Mouse (Mus musculus) intestine, embryonic 16.5 days (tissue): ENCODE data around the gene Lhfpl5. TPM values are rescaled to one million over a fixed set of nuclear protein-coding genes. Genes with fewer than 3 reads are reported as not detected.

Experiments used
- ATAC-seq: fragments of 200-750 bp; cut with Nextera tagmentation; 2 replicates; pipeline ENCODE4 v1.8.0; 2017; ENCODE audit warnings: moderate TSS enrichment, moderate library complexity
- H3K27ac ChIP-seq: fragments of 300-500 bp; sonication (generic); 2 replicates; pipeline ENCODE4 v1.5.1; 2014; ENCODE audit warnings: mild to moderate bottlenecking, low read length
- H3K27me3 ChIP-seq: fragments of 300-500 bp; sonication (generic); replicated peaks from 2 replicates; pipeline ENCODE4 v1.6.1; 2014; ENCODE audit warnings: low read length, control low read depth, mixed read lengths; ENCODE audit not compliant: control insufficient read depth, insufficient read depth
- H3K36me3 ChIP-seq: fragments of 300-500 bp; sonication (generic); 2 replicates; pipeline ENCODE4 v1.6.1; 2014; ENCODE audit warnings: low read length, control low read depth; ENCODE audit not compliant: control insufficient read depth, insufficient read depth
- H3K4me1 ChIP-seq: fragments of 300-500 bp; sonication (generic); 2 replicates; pipeline ENCODE4 v1.6.1; 2014; ENCODE audit warnings: low read length, control low read depth, mixed read lengths; ENCODE audit not compliant: control insufficient read depth, insufficient read depth
- H3K4me2 ChIP-seq: fragments of 300-500 bp; sonication (generic); 2 replicates; pipeline ENCODE4 v1.6.1; 2014; ENCODE audit warnings: low read depth, low read length, control low read depth
- H3K4me3 ChIP-seq: fragments of 300-500 bp; sonication (generic); 2 replicates; pipeline ENCODE4 v1.5.1; 2014; ENCODE audit warnings: mild to moderate bottlenecking, low read length
- H3K9ac ChIP-seq: fragments of 300-500 bp; sonication (generic); 2 replicates; pipeline ENCODE4 v1.6.1; 2014; ENCODE audit warnings: low read depth, low read length
- H3K9me3 ChIP-seq: fragments of 300-500 bp; sonication (generic); 2 replicates; pipeline ENCODE4 v1.6.1; 2016; ENCODE audit warnings: low read length, control low read depth; ENCODE audit not compliant: control insufficient read depth
- whole genome bisulfite sequencing: fragments of 180-500 bp; shearing (Covaris S2); extraction: QIAGEN DNeasy Blood & Tissue Kit; methylation state at CpG from one replicate; pipeline ENCODE4 v1.1.7; 2014; 5-methylcytosine and 5-hydroxymethylcytosine counted together
- polyA plus RNA-seq: library from polyadenylated mRNA; unstranded; fragments of >200 nt; fragmentation: Nextera tagmentation; extraction: Ambion mirVana; gene quantifications from 2 replicates; pipeline ENCODE4 v1.2.1, GENCODE M21; 2015

Lhfpl5 gene
- polyA plus RNA-seq = 0.92 and 1.0 TPM in 2 replicates

DNA sequence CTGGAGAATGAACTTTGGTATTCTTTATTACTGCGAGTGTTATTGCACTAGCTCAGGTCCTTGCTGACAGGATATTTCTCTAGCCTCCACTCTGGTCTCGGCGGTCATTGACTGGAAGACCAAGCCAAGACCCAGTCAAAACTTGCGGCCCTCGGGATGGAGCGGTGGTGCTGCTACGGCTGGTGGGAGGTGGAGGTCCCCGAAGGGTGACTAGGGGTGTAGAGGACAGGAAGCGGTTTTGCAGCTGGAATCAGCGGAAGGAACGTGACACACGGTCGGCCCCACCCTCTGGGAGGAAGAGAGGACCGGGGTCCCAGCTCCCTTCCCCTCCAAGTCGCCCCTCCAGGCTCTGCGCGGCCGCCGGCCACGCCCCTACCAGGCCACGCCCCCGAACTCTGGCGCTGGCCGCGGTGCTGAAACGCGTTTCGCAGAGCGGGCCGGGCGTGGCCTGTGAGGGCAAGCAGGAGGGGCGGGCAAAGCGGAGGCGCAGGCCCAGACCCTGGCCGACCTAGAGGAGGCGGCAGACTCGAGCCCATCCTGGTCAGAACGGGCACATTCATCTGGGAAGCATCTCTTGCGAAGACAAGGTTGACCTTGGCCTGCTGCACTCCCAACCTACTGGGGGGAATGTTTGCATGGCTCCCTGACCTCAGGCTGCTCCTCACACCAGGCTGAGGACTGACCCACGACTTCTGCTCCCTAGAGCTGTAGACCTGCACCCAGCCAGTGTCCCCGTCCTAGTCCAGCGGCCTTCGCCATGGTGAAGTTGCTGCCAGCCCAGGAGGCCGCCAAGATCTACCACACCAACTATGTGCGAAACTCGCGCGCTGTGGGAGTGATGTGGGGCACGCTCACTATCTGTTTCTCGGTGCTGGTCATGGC lies at the start of gene Lhfpl5:
Gene Lhfpl5 (plus strand): TSS at position 398 of the 882 bp plus-strand sequence.
- no peaks in the 10 kb centered on the region for H3K27me3 ChIP-seq
- no peaks in the 10 kb centered on the region for H3K36me3 ChIP-seq
- no peaks in the 10 kb centered on the region for H3K9me3 ChIP-seq
- no peak within 1 kb of the TSS for H3K9ac ChIP-seq
- 14% methylated on average over 50 of the region's 50 CpGs for WGBS
- no peak within 1 kb of the TSS for H3K27ac ChIP-seq
- peaks cover 8% of the 10 kb centered on the region for H3K4me1 ChIP-seq
- ATAC-seq = peak; percentile 84
- peak within 1 kb of the TSS; percentile 63 for H3K4me2 ChIP-seq
- peak within 1 kb of the TSS; percentile 35 for H3K4me3 ChIP-seq

DNA sequence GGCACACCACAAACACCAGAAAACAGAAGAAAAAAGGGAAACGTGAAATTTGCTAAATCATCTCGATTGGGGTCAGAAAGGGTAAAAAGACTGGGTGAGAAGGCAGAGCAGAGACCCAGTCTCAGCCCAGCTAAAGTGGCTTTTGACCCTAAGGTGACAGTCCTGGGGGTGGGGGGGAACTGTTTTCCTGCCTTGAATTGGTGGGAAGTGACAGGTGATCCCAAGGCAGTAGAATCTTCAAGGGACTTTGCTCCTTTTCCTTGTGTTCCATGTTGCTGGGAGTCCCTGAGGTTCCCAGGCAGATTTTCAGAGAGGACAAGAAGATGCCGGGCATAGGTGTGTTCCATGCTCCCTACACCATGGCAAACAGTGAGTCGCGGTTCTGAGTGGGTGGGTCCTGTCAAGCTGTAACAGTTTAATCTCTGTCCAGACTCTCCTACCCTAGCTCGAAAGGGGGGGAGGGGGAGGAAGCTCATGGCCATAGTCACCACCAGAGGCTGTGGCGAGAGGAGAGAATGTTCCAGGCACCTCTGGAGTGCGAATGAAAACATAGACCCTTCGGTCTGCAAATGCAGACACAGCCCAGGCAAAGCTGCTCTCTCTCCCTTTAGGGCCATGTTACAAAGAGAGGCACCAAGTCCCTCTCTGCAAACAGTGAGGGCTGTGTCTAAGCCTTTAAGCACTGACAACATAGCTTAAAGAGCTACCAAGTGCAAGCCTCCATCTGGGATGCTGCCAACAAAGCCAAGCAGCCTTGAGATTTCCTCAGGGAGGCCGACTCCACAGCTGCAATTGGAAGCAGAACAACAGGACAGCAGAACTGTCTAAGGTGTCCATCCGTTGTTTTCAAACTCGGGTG lies 48.0 kb upstream of the Lhfpl5 start:
- peaks cover 18% of the 10 kb centered on the region for H3K4me1 ChIP-seq
- 36% methylated on average over 12 of the region's 12 CpGs for WGBS
- no peaks in the 10 kb centered on the region for H3K27me3 ChIP-seq
- 0 out of 2 replicates have a peak overlapping the region, but pooled peaks have one; percentile 20 for H3K9ac ChIP-seq
- no peaks in the 10 kb centered on the region for H3K36me3 ChIP-seq
- ATAC-seq = no peak; the same call in 1 of the 2 replicates
- H3K27ac ChIP-seq = no peak overlapping the region
- H3K9me3 ChIP-seq = no peaks in the 10 kb centered on the region
- H3K4me2 ChIP-seq = peak overlapping the region; percentile 37
- H3K4me3 ChIP-seq = no peak overlapping the region

DNA sequence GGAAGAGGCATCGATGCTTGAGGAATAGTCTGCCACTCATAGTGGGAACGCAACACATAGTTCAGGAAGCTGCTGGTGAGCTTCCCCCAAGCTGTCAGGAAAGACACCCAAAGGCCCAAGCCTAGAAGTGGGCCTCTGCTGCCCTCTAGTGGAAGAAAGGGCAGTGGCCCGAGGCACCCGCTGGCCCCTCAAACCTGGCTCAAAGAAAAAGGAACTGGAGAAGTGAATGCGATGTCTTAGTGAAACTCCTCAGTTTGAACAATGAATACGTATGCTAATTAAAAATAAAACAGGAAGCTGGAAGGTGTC lies 47.4 kb upstream of the Lhfpl5 start:
- Histone ChIP-seq H3K36me3 (no peaks in the 10 kb centered on the region), H3K9me3 (no peaks in the 10 kb centered on the region), H3K27me3 (no peaks in the 10 kb centered on the region), H3K4me1 (peaks cover 18% of the 10 kb centered on the region), H3K4me3 (no peak overlapping the region), H3K9ac (0 out of 2 replicates have a peak overlapping the region, but pooled peaks have one; percentile 20), H3K27ac (no peak overlapping the region), H3K4me2 (peak overlapping the region; percentile 37)
- ATAC-seq = peak; percentile 62
- 4% methylated on average over 6 of the region's 6 CpGs for WGBS

DNA sequence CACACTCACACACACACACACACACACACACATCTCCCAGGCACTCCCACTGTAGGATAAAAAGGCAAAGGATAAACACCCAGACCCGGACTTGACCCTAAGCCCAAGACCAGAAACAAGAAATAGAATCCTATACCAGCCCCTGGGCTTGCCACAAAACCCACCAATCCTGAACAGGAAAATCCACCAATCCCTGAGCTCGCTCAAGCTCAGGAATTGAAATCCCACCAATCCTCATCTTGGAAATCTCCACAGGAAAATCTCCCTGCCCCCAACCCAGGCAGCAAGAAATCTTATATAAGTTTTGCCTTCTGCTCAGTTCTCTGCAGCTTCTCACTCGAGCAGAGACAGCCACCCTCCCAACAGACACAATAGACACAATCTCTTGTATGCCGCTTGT lies 46.3 kb upstream of the Lhfpl5 start:
- H3K36me3 ChIP-seq = no peaks in the 10 kb centered on the region
- H3K4me3 ChIP-seq = no peak overlapping the region
- no peak overlapping the region for H3K9ac ChIP-seq
- H3K9me3 ChIP-seq = no peaks in the 10 kb centered on the region
- 71% methylated on average over 4 of the region's 4 CpGs for WGBS
- ATAC-seq = no peak
- no peak overlapping the region for H3K27ac ChIP-seq
- no peaks in the 10 kb centered on the region for H3K27me3 ChIP-seq
- H3K4me1 ChIP-seq = peaks cover 12% of the 10 kb centered on the region
- no peak overlapping the region for H3K4me2 ChIP-seq

DNA sequence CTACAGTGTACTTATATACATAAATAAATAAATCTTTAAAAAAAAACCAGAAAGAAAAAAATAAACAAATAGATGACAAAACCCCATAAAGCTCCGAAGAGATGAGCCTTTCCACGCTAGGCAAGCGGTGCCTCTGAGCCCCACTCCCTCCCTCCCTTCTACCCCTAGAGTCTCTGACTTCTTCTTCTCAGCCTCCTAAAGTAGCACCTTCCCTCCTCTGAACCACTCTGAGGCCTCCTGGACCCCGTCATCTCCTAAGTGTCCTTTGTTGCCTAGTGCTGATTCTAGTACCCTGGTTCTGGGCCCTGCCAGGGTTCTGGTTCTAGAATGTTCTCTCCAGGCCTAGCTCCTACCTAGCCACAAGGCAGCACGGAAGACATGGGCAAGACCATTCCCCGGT lies 44.9 kb upstream of the Lhfpl5 start, which contains the start of gene Armc12:
Gene Armc12 (plus strand): TSS at position 301 of the 400 bp plus-strand sequence.
- H3K27ac ChIP-seq = no peak within 1 kb of the TSS
- H3K4me2 ChIP-seq = no peak within 1 kb of the TSS
- H3K4me3 ChIP-seq = no peak within 1 kb of the TSS
- WGBS = 85% methylated on average over 6 of the region's 6 CpGs
- H3K27me3 ChIP-seq = no peaks in the 10 kb centered on the region
- no peaks in the 10 kb centered on the region for H3K9me3 ChIP-seq
- no peak within 1 kb of the TSS for H3K9ac ChIP-seq
- peaks cover 12% of the 10 kb centered on the region for H3K4me1 ChIP-seq
- no peak for ATAC-seq
- no peaks in the 10 kb centered on the region for H3K36me3 ChIP-seq

DNA sequence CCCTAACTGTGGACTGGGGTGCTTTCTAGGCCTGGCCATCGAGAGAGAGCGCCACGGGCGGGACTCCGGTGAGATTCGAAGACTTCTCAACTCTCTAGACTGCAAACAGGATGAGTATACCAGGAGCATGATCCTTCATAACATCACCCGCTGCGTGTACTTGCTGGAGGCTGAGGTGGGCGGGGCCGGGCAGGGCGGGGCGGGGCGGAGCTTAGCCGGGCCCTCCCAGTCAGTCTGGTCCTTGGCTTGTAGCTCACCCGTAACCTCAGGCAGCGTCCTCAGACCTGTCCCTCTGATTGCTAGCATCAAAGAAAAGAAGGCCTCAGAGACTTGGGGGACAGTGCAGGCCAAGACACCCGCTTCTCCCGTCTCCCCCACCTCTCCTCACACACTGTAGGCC lies 43.5 kb upstream of the Lhfpl5 start:
- ATAC-seq = 0 out of 2 replicates have a peak, but pooled peaks have one; percentile 50
- Histone ChIP-seq H3K36me3 (no peaks in the 10 kb centered on the region), H3K9me3 (no peaks in the 10 kb centered on the region), H3K4me2 (no peak overlapping the region), H3K27me3 (no peaks in the 10 kb centered on the region), H3K27ac (no peak overlapping the region), H3K9ac (no peak overlapping the region), H3K4me1 (peaks cover 12% of the 10 kb centered on the region), H3K4me3 (no peak overlapping the region)
- WGBS = 21% methylated on average over 18 of the region's 18 CpGs

DNA sequence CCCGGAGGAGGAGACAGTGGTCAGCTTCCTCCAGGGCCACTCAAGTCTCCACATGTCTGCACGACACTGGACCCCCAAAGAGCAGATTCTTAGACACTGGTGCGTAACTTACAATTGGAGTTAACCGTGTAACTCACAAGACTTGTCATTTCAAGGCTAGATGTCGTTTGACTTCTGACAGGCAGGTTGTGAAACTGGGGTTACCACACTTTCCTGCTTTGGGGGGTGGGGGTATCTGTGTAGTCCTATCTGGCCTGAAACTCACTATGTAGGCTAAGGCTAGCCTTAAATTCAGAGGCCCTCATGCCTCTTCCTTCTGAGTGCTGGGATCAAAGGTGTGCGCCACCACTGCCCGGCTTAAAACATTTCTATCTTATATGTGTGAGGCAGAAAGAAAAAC lies 42.9 kb upstream of the Lhfpl5 start:
- Histone ChIP-seq H3K27me3 (no peaks in the 10 kb centered on the region), H3K4me1 (peaks cover 6% of the 10 kb centered on the region), H3K9me3 (no peaks in the 10 kb centered on the region), H3K4me2 (no peak overlapping the region), H3K27ac (no peak overlapping the region), H3K9ac (no peak overlapping the region), H3K36me3 (no peaks in the 10 kb centered on the region), H3K4me3 (no peak overlapping the region)
- no peak for ATAC-seq
- WGBS = 84% methylated on average over 7 of the region's 7 CpGs

DNA sequence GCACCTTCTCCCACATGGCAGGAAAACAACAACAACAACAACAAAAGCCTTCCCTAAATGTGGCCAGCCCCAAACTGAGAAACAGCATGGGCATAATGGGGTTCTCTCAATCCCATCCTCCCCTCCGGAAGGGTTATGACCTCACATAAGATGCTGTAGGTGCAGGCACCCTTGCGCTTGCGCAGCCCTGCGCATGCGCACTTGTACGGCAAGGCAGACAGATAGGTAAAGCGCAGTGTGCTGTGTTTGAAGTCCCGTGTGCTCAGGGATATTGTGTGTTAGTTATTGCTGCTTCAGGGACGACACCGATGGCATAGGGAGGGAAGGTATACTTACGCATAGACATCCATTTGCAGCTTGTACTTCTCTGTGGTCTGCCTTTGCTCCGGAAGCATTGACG lies 42.1 kb upstream of the Lhfpl5 start:
- H3K4me1 ChIP-seq = 0 out of 2 replicates have a peak, but pooled peaks cover 3% of the 10 kb centered on the region
- no peaks in the 10 kb centered on the region for H3K9me3 ChIP-seq
- no peaks in the 10 kb centered on the region for H3K27me3 ChIP-seq
- WGBS = 84% methylated on average over 13 of the region's 13 CpGs
- H3K27ac ChIP-seq = no peak overlapping the region
- no peak overlapping the region for H3K4me2 ChIP-seq
- H3K4me3 ChIP-seq = no peak overlapping the region
- no peak for ATAC-seq
- no peaks in the 10 kb centered on the region for H3K36me3 ChIP-seq
- H3K9ac ChIP-seq = no peak overlapping the region

DNA sequence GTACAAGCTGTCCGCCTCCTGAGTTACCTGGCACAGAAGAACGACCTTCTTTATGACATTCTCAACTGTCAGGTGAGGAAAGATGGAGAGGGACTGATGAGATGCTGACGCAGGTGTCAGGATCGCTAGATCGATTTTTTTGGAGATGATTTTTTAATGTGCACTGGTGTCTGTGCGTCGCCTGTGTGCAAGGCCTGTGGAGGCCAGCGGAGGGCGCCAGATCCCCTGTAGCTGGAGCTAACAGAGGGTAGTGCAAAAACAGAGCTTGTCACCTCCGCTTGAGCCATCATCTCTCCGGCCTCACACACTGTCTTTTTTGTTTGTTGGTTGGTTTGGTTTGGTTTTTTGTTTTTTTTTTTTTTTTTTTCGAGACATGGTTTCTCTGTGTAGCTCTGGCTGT lies 37.6 kb upstream of the Lhfpl5 start:
- H3K9me3 ChIP-seq = peaks cover 4% of the 10 kb centered on the region; the same call in 1 of the 2 replicates
- no peak overlapping the region for H3K27ac ChIP-seq
- H3K4me1 ChIP-seq = no peaks in the 10 kb centered on the region
- H3K36me3 ChIP-seq = no peaks in the 10 kb centered on the region
- 46% methylated on average over 12 of the region's 12 CpGs for WGBS
- no peak overlapping the region for H3K4me2 ChIP-seq
- no peak for ATAC-seq
- no peak overlapping the region for H3K9ac ChIP-seq
- no peaks in the 10 kb centered on the region for H3K27me3 ChIP-seq
- H3K4me3 ChIP-seq = no peak overlapping the region
